Mouse (Mus musculus) MEL (cell line): Measurements from ENCODE around the gene Cuta. TPM values are rescaled to one million over a fixed set of nuclear protein-coding genes. Genes with fewer than 3 reads are reported as not detected.

Source experiments
- DNase-seq: peaks from one replicate; pipeline ENCODE4 v3.0.0; 2011; ENCODE audit warnings: low read depth, low spot score
- H3K27ac ChIP-seq: 2 replicates; pipeline ENCODE4 v1.5.1; 2012; ENCODE audit warnings: low read depth, mild to moderate bottlenecking, control low read depth, low read length, moderate library complexity; ENCODE audit not compliant: control insufficient read depth
- H3K27me3 ChIP-seq, 2 experiments: fragments of 150-350 bp in 1 of 2; sonication (generic) in 1 of 2; 2 replicates each; pipeline ENCODE4 v1.6.1; 2012; ENCODE audit warnings: low read length in 2 of 2, mild to moderate bottlenecking in 2 of 2, improper control_type of control experiment in 1 of 2, moderate library complexity in 1 of 2; ENCODE audit not compliant: insufficient read depth in 2 of 2, control insufficient read depth in 1 of 2
- H3K36me3 ChIP-seq, 2 experiments: 2 replicates each; pipeline ENCODE4 v1.6.1; 2012 to 2014; ENCODE audit warnings: low read length in 2 of 2, improper control_type of control experiment in 1 of 2, inconsistent platforms in 1 of 2, mild to moderate bottlenecking in 1 of 2; ENCODE audit not compliant: insufficient read depth in 2 of 2, control insufficient read depth in 1 of 2
- H3K4me1 ChIP-seq, 2 experiments: fragments of 150-350 bp in 1 of 2; sonication (generic) in 1 of 2; 2 replicates each; pipeline ENCODE4 v1.6.1; 2012; ENCODE audit warnings: low read length in 2 of 2, improper control_type of control experiment in 1 of 2, mild to moderate bottlenecking in 1 of 2; ENCODE audit not compliant: insufficient read depth in 2 of 2, control insufficient read depth in 1 of 2
- H3K4me3 ChIP-seq, 2 experiments: fragments of 150-350 bp in 1 of 2; sonication (generic) in 1 of 2; 2 replicates each; pipeline ENCODE4 v1.5.1; 2012; ENCODE audit warnings: low read depth in 2 of 2, low read length in 2 of 2, mild to moderate bottlenecking in 2 of 2, moderate library complexity in 2 of 2, control low read depth in 1 of 2, improper control_type of control experiment in 1 of 2; ENCODE audit not compliant: control insufficient read depth in 1 of 2, insufficient read depth in 1 of 2
- H3K79me2 ChIP-seq: 2 replicates; pipeline ENCODE4 v1.6.1; 2012; ENCODE audit warnings: mild to moderate bottlenecking, low read length, moderate library complexity; ENCODE audit not compliant: control insufficient read depth, poor library complexity, insufficient read depth
- H3K9ac ChIP-seq: 2 replicates; pipeline ENCODE4 v1.6.1; 2012; ENCODE audit warnings: low read depth, mild to moderate bottlenecking, control low read depth, low read length, moderate library complexity; ENCODE audit not compliant: control insufficient read depth, poor library complexity, severe bottlenecking
- H3K9me3 ChIP-seq: fragments of 150-350 bp; sonication (generic); replicated peaks from 2 replicates; pipeline ENCODE4 v1.6.1; 2012; ENCODE audit warnings: mild to moderate bottlenecking, low read length, improper control_type of control experiment, moderate library complexity; ENCODE audit not compliant: insufficient read depth
- BHLHE40 ChIP-seq: IDR thresholded peaks from 2 replicates; pipeline ENCODE4 v1.6.1; 2012; ENCODE audit warnings: low read depth, mild to moderate bottlenecking, inconsistent platforms, low read length, improper control_type of control experiment, borderline replicate concordance
- CTCF ChIP-seq, 3 experiments: IDR thresholded peaks in 2 of 3; conservative IDR thresholded peaks in 1 of 3; 2 replicates each; pipeline ENCODE4 v1.5.1; 2011 to 2012; ENCODE audit warnings: low read length in 3 of 3, low read depth in 2 of 3, mild to moderate bottlenecking in 2 of 3, improper control_type of control experiment in 1 of 3, inconsistent platforms in 1 of 3, mixed read lengths in 1 of 3, moderate library complexity in 1 of 3; ENCODE audit not compliant: control insufficient read depth in 1 of 3, insufficient read depth in 1 of 3, poor library complexity in 1 of 3, severe bottlenecking in 1 of 3
- E2F4 ChIP-seq: IDR thresholded peaks from 2 replicates; pipeline ENCODE4 v1.6.1; 2011; ENCODE audit warnings: low read depth, low read length, improper control_type of control experiment, borderline replicate concordance
- GATA1 ChIP-seq: IDR thresholded peaks from 2 replicates; pipeline ENCODE4 v1.6.1; 2011; ENCODE audit warnings: low read depth, low read length, improper control_type of control experiment
- HCFC1 ChIP-seq: IDR thresholded peaks from 2 replicates; pipeline ENCODE4 v1.6.1; 2012; ENCODE audit warnings: low read depth, mild to moderate bottlenecking, inconsistent platforms, low read length, improper control_type of control experiment, moderate library complexity
- JUND ChIP-seq: IDR thresholded peaks from 2 replicates; pipeline ENCODE4 v1.6.1; 2011; ENCODE audit warnings: low read depth, mild to moderate bottlenecking, improper control_type of control experiment, low read length
- KAT2A ChIP-seq: conservative IDR thresholded peaks from 2 replicates; pipeline ENCODE4 v1.6.1; 2012; ENCODE audit warnings: low read depth, low read length, improper control_type of control experiment, inconsistent platforms
- MAFK ChIP-seq: IDR thresholded peaks from 2 replicates; pipeline ENCODE4 v1.6.1; 2011; ENCODE audit warnings: low read depth, mild to moderate bottlenecking, low read length, improper control_type of control experiment, borderline replicate concordance
- MAX ChIP-seq: IDR thresholded peaks from 2 replicates; pipeline ENCODE4 v1.6.1; 2011; ENCODE audit warnings: low read length, improper control_type of control experiment
- MYB ChIP-seq: IDR thresholded peaks from 2 replicates; pipeline ENCODE4 v1.6.1; 2011; ENCODE audit warnings: mild to moderate bottlenecking, low read depth, low read length, improper control_type of control experiment
- MYC ChIP-seq: IDR thresholded peaks from 2 replicates; pipeline ENCODE4 v1.6.1; 2011; ENCODE audit warnings: low read depth, mild to moderate bottlenecking, low read length, improper control_type of control experiment, moderate library complexity
- POLR2AphosphoS2 ChIP-seq: IDR thresholded peaks from 2 replicates; pipeline ENCODE4 v1.6.1; 2011; ENCODE audit warnings: low read length, improper control_type of control experiment
- POLR2AphosphoS5 ChIP-seq: IDR thresholded peaks from 2 replicates; pipeline ENCODE4 v1.6.1; 2012; ENCODE audit warnings: low read depth, borderline replicate concordance, mild to moderate bottlenecking, inconsistent platforms, low read length, moderate library complexity, mixed read lengths
- RAD21 ChIP-seq: IDR thresholded peaks from 2 replicates; pipeline ENCODE4 v1.6.1; 2011; ENCODE audit warnings: mild to moderate bottlenecking, low read depth, low read length, improper control_type of control experiment
- RCOR1 ChIP-seq: IDR thresholded peaks from 2 replicates; pipeline ENCODE4 v1.6.1; 2012; ENCODE audit warnings: low read depth, mild to moderate bottlenecking, inconsistent platforms, low read length, improper control_type of control experiment
- SIN3A ChIP-seq: IDR thresholded peaks from 2 replicates; pipeline ENCODE4 v1.6.1; 2012; ENCODE audit warnings: low read length, improper control_type of control experiment, inconsistent platforms
- TCF12 ChIP-seq: IDR thresholded peaks from 2 replicates; pipeline ENCODE4 v1.6.1; 2014; ENCODE audit warnings: low read depth, mild to moderate bottlenecking, inconsistent platforms, low read length, improper control_type of control experiment, moderate library complexity
- USF1 ChIP-seq: IDR thresholded peaks from 2 replicates; pipeline ENCODE4 v1.6.1; 2014; ENCODE audit warnings: low read depth, mild to moderate bottlenecking, inconsistent platforms, low read length, improper control_type of control experiment, moderate library complexity
- USF2 ChIP-seq, 2 experiments: IDR thresholded peaks; 2 replicates each; pipeline ENCODE4 v1.6.1; 2011 to 2012; ENCODE audit warnings: improper control_type of control experiment in 2 of 2, low read length in 2 of 2, borderline replicate concordance in 1 of 2, inconsistent platforms in 1 of 2, low read depth in 1 of 2, mild to moderate bottlenecking in 1 of 2; ENCODE audit not compliant: insufficient read depth in 1 of 2
- ZC3H11A ChIP-seq: IDR thresholded peaks from 2 replicates; pipeline ENCODE4 v1.6.1; 2012; ENCODE audit warnings: low read depth, mild to moderate bottlenecking, inconsistent platforms, low read length, improper control_type of control experiment
- ZKSCAN1 ChIP-seq: IDR thresholded peaks from 2 replicates; pipeline ENCODE4 v1.6.1; 2012; ENCODE audit warnings: low read depth, mild to moderate bottlenecking, inconsistent platforms, low read length, improper control_type of control experiment, moderate library complexity
- polyA plus RNA-seq, 2 experiments: library from polyadenylated mRNA; stranded (reverse) in 1 of 2; unstranded in 1 of 2; fragments of >175 nt in 1 of 2; fragments of >200 nt in 1 of 2; gene quantifications; 2 replicates each; pipeline versions ENCODE4 v1.2.1 to v1.2.4; 2012; ENCODE audit warnings: low replicate concordance in 2 of 2, low read depth in 1 of 2; ENCODE audit not compliant: insufficient read length in 2 of 2, insufficient read depth in 1 of 2, missing spikeins in 1 of 2
- total RNA-seq: library from RNA; depleted of rRNA; stranded (reverse); fragments of 300-350 nt; gene quantifications from 2 replicates; pipeline ENCODE4 v1.2.3, GENCODE M21; 2012

Cuta gene
- total and polyA plus RNA-seq, 3 experiments, result 66.8 to 220 TPM; not detected in 1

DNA sequence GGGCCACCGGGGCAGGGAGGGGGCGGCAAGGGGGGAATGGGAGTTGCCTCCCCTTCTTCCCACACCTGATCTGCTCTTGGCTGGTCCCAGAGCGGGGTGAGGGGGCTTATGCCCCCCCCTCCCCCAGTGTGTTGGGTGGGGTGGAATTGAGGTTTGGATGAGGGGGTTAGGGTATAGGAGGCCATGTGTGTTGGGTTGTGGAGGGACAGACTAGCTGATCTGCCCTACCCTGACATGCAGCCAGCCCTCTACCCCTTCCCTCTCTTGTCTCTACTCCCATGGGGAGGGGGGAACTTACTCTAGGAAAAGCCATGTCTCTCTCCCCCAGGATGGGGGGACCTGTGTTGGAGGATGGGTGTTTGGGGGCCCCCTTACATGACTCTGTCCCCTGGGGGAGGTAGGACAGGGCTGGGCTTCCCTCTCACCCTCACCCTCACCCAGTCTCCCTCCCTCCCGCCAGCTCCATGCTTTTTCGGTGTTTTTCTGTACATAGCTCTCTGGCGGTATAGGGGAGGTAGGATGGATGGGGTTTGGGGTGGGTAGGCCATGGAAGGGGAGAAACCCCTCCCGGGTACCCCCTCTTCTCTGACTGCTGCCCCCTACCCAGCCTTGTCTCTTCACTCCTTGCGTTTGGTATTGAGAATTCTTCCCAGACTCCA, 32.0 kb upstream of the Cuta start:
- no peaks in the 10 kb centered on the region for H3K27me3 ChIP-seq
- H3K9me3 ChIP-seq, result no peaks in the 10 kb centered on the region
- no peak for DNase-seq
- H3K4me3 ChIP-seq, result no peak overlapping the region
- peaks cover 34% of the 10 kb centered on the region for H3K79me2 ChIP-seq
- TF ChIP-seq KAT2A (no peak), POLR2AphosphoS5 (no peak), RCOR1 (no peak), RAD21 (no peak), SIN3A (no peak)
- TF ChIP-seq, all 39 proteins: peak for 0
- no peak overlapping the region for H3K9ac ChIP-seq
- no peak overlapping the region for H3K27ac ChIP-seq
- peaks cover 1 to 26% of the 10 kb centered on the region in 2 experiments; a peak in 2 of 4 replicates for H3K36me3 ChIP-seq
- H3K4me1 ChIP-seq, result peaks cover 0 to 22% of the 10 kb centered on the region in 2 experiments; a peak in 3 of 4 replicates

DNA sequence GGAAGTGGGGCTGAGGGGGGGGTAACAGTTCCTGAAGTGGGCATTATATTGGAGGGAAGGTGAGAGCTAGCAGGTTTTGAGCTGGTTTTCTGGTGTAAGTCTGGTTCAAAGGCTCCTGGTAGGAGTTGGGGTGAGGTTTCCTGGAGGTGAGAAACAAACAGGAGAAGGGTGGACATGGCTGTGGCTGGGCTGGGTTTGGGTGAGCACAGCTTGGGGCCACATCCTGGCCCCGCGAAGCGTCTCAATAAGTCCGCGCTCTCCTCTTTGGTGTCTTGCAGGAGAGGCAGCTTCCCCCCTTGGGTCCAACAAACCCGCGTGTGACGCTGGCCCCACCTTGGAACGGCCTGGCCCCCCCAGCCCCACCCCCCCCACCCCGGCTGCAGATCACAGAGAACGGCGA, 30.9 kb upstream of the Cuta start:
- no peak for TF ChIP-seq ZC3H11A
- no peak for TF ChIP-seq GATA1
- TF ChIP-seq CTCF (IDR thresholded peaks at IDR 0.05 in 2 of 3, conservative IDR thresholded peaks at IDR 0.05 in 1 of 3; ENCODE audit: control insufficient read depth in 1 of 3, insufficient read depth in 1 of 3, low read depth in 2 of 3, low read length in 3 of 3, poor library complexity in 1 of 3, severe bottlenecking in 1 of 3), result no peak
- no peak for TF ChIP-seq E2F4
- TF ChIP-seq USF1, result no peak
- TF ChIP-seq USF2 (IDR thresholded peaks at IDR 0.05; ENCODE audit: borderline replicate concordance in 1 of 2, insufficient read depth in 1 of 2, low read depth in 1 of 2, low read length in 2 of 2), result no peak
- no peak for TF ChIP-seq JUND
- no peak for TF ChIP-seq SIN3A
- no peak for TF ChIP-seq MAX
- no peak for TF ChIP-seq HCFC1
- no peak for TF ChIP-seq ZKSCAN1
- TF ChIP-seq TCF12, result no peak
- no peak for TF ChIP-seq MYC
- no peak for TF ChIP-seq MAFK
- no peak for TF ChIP-seq POLR2AphosphoS2
- TF ChIP-seq MYB, result no peak
- no peak for TF ChIP-seq KAT2A
- TF ChIP-seq BHLHE40, result no peak
- TF ChIP-seq, all 39 proteins: peak for 0
- Histone ChIP-seq H3K4me1 (peaks cover 0 to 16% of the 10 kb centered on the region in 2 experiments; a peak in 3 of 4 replicates), H3K9me3 (no peaks in the 10 kb centered on the region), H3K79me2 (peaks cover 26% of the 10 kb centered on the region), H3K27ac (no peak overlapping the region), H3K9ac (no peak overlapping the region), H3K36me3 (peaks cover 0 to 19% of the 10 kb centered on the region in 2 experiments; a peak in 2 of 4 replicates), H3K4me3 (no peak overlapping the region), H3K27me3 (no peaks in the 10 kb centered on the region)
- no peak for DNase-seq
